Mouse (Mus musculus) embryonic facial prominence, embryonic 15.5 days (tissue): ENCODE results near the gene Tedc2. TPM values are rescaled to one million over a fixed set of nuclear protein-coding genes. Genes with fewer than 3 reads are reported as not detected.

Experiments
- ATAC-seq: fragments of 200-750 bp; cut with Nextera tagmentation; 2 replicates; pipeline ENCODE4 v1.8.0; 2017; ENCODE audit warnings: low read depth, moderate TSS enrichment; ENCODE audit not compliant: insufficient number of reproducible peaks, low FRiP score, low TSS enrichment
- H3K27ac ChIP-seq: fragments of 300-500 bp; sonication (generic); replicated peaks from 2 replicates; pipeline ENCODE4 v1.5.1; 2015; ENCODE audit warnings: mild to moderate bottlenecking, inconsistent platforms
- H3K27me3 ChIP-seq: fragments of 300-500 bp; sonication (generic); 2 replicates; pipeline ENCODE4 v1.6.1; 2015; ENCODE audit warnings: inconsistent platforms
- H3K36me3 ChIP-seq: fragments of 300-500 bp; sonication (generic); 2 replicates; pipeline ENCODE4 v1.6.1; 2015; ENCODE audit warnings: mild to moderate bottlenecking, inconsistent platforms
- H3K4me1 ChIP-seq: fragments of 300-500 bp; sonication (generic); 2 replicates; pipeline ENCODE4 v1.6.1; 2015; ENCODE audit warnings: inconsistent platforms
- H3K4me2 ChIP-seq: fragments of 300-500 bp; sonication (generic); replicated peaks from 2 replicates; pipeline ENCODE4 v1.6.1; 2015; ENCODE audit warnings: mild to moderate bottlenecking, inconsistent platforms
- H3K4me3 ChIP-seq: fragments of 300-500 bp; sonication (generic); replicated peaks from 2 replicates; pipeline ENCODE4 v1.5.1; 2015; ENCODE audit warnings: mild to moderate bottlenecking, inconsistent platforms
- H3K9ac ChIP-seq: fragments of 300-500 bp; sonication (generic); 2 replicates; pipeline ENCODE4 v1.6.1; 2015; ENCODE audit warnings: inconsistent platforms
- H3K9me3 ChIP-seq: fragments of 300-500 bp; sonication (generic); replicated peaks from 2 replicates; pipeline ENCODE4 v1.6.1; 2016; ENCODE audit warnings: inconsistent platforms
- WGBS: fragments of 180-500 bp; shearing (Covaris S2); methylation state at CpG from one replicate; pipeline ENCODE4 v1.1.7; 2015; 5-methylcytosine and 5-hydroxymethylcytosine counted together
- microRNA-seq: library from miRNA; unstranded; fragments of <30 nt; microRNA quantifications from one replicate; pipeline ENCODE4, GENCODE M21; 2016; ENCODE audit warnings: borderline number of aligned reads
- polyA plus RNA-seq: library from polyadenylated mRNA; unstranded; fragments of >200 nt; fragmentation: Nextera tagmentation; extraction: Ambion mirVana; gene quantifications from 2 replicates; pipeline ENCODE4 v1.2.1, GENCODE M21; 2015

Gene Tedc2
- polyA plus RNA-seq, 1 experiment from 2014 or later = 13.0 TPM

- no peak overlapping the region for H3K4me3 ChIP-seq
- H3K9me3 ChIP-seq = no peaks in the 10 kb centered on the region
- peaks cover 17% of the 10 kb centered on the region for H3K36me3 ChIP-seq
- no peak overlapping the region for H3K4me2 ChIP-seq
- no peak for ATAC-seq
- WGBS = 81% methylated on average over 6 of the region's 6 CpGs
- H3K27ac ChIP-seq = no peak overlapping the region
- no peak overlapping the region for H3K9ac ChIP-seq
- H3K4me1 ChIP-seq = peaks cover 38% of the 10 kb centered on the region
- no peaks in the 10 kb centered on the region for H3K27me3 ChIP-seq
These were observed 53.5 kb downstream of the Tedc2 start for GRCm38 (mm10) chr17:24167120-24167519.

Small RNAs within 50 kb of the gene (microRNA-seq; reads per million reads assigned to microRNA genes)
- gene Mir5134 = 1.6 reads per million
- 2.1 reads per million, percentile 7 among the genes with 10 or more reads in this experiment for gene Mir6965

Other genes with a start within 250 kb of the Tedc2 start
- gene Prss30, start 240.3 kb downstream of the Tedc2 start, polyA plus RNA-seq = 0.18 TPM in 1 of 2 replicates, not detected in the other
- gene Prss22, start 222.8 kb downstream of the Tedc2 start, polyA plus RNA-seq = 3.2 and 3.4 TPM in 2 replicates
- gene Prss27, start 182.7 kb downstream of the Tedc2 start, polyA plus RNA-seq = 4.6 and 4.9 TPM in 2 replicates
- gene Kctd5, start 147.4 kb downstream of the Tedc2 start, polyA plus RNA-seq = 62.1 and 64.5 TPM in 2 replicates
- 39.2 and 40.1 TPM in 2 replicates for gene Pdpk1, start 69.9 kb downstream of the Tedc2 start, polyA plus RNA-seq
- gene Amdhd2, start 57.1 kb downstream of the Tedc2 start, polyA plus RNA-seq = 35.3 and 37.5 TPM in 2 replicates
- 539 and 547 TPM in 2 replicates for gene Atp6v0c, start 51.1 kb downstream of the Tedc2 start, polyA plus RNA-seq
- 5.5 and 8.6 TPM in 2 replicates for gene Tbc1d24, start 15.3 kb downstream of the Tedc2 start, polyA plus RNA-seq
- 10.5 and 11.0 TPM in 2 replicates for gene Ntn3, start 11.3 kb downstream of the Tedc2 start, polyA plus RNA-seq
- 42.7 and 47.2 TPM in 2 replicates for gene Ccnf, start 30.6 kb upstream of the Tedc2 start, polyA plus RNA-seq
- not detected in 2 replicates for gene Abca17, start 130.2 kb upstream of the Tedc2 start, polyA plus RNA-seq
- gene Abca3, start 131.1 kb upstream of the Tedc2 start, polyA plus RNA-seq = 8.1 and 8.3 TPM in 2 replicates
- 253 and 275 TPM in 2 replicates for gene Rnps1, start 193.7 kb upstream of the Tedc2 start, polyA plus RNA-seq
- 70.0 and 71.2 TPM in 2 replicates for gene Eci1, start 205.8 kb upstream of the Tedc2 start, polyA plus RNA-seq
- gene Dnase1l2, start 222.3 kb upstream of the Tedc2 start, polyA plus RNA-seq = 13.0 and 17.2 TPM in 2 replicates
- 37.0 and 39.8 TPM in 2 replicates for gene E4f1, start 249.5 kb upstream of the Tedc2 start, polyA plus RNA-seq
- 48.9 and 50.6 TPM in 2 replicates for gene Pgp, start 249.5 kb upstream of the Tedc2 start, polyA plus RNA-seq